Mouse (Mus musculus) neutrophil, adult 5-6 weeks (primary cell): Measurements from ENCODE around the gene Ankrd13b. TPM values are rescaled to one million over a fixed set of nuclear protein-coding genes. Genes with fewer than 3 reads are reported as not detected.
"Not testable (repeated sequence)": the region's sequence is repeated elsewhere in the genome, so short reads cannot be mapped to it uniquely, and the experiment has no call there.

ENCODE experiments used
- ATAC-seq: fragments of 151-379, 151-347 bp; 2 replicates; pipeline ENCODE4 v1.8.0; 2017; ENCODE audit warnings: mild to moderate bottlenecking, moderate TSS enrichment; ENCODE audit not compliant: insufficient number of reproducible peaks, poor library complexity, low FRiP score, severe bottlenecking; ENCODE audit errors: extremely low read depth
- total RNA-seq: library from RNA; stranded (forward); fragments of 200-1000 nt; gene quantifications from 2 replicates; pipeline ENCODE4 v1.2.3, GENCODE M21; 2017

Gene Ankrd13b
- 0.25 TPM in 1 of 2 replicates, not detected in the other for total RNA-seq

DNA sequence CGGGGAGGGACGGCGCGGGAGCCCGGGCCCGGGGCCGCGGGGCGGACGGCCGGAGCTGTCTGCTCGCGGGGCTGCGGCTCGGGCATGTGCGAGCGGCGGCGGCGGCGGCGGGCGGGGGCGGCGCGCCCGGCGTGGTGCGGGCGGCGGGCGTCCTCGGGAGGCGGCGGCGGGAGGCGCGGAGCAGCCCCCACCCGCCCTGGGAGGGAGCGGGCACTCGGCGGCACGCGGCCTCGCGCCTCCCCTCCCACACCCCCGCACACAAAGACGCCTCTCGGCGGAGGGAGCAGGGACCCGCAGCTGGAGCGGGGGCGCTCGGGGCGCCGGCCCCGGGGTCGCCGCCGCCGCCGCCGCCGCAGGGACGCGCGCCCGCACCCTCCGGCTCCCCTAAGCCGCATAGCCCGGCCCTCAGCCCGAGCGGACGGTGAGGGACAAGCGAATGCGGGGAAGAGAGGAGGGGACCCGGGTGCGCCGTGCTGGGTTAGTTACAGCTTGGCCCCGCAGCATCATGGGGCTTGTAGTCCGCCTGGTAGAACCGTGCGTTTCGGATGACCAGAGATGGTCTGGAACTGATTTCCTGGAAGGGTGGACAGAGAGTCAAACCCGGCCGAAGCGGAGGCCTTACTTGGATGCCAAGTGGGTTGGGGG, at the start of gene Ankrd13b:
Ankrd13b (minus strand) TSS at position 88 of the 645 bp plus-strand sequence.
- no peak for ATAC-seq

DNA sequence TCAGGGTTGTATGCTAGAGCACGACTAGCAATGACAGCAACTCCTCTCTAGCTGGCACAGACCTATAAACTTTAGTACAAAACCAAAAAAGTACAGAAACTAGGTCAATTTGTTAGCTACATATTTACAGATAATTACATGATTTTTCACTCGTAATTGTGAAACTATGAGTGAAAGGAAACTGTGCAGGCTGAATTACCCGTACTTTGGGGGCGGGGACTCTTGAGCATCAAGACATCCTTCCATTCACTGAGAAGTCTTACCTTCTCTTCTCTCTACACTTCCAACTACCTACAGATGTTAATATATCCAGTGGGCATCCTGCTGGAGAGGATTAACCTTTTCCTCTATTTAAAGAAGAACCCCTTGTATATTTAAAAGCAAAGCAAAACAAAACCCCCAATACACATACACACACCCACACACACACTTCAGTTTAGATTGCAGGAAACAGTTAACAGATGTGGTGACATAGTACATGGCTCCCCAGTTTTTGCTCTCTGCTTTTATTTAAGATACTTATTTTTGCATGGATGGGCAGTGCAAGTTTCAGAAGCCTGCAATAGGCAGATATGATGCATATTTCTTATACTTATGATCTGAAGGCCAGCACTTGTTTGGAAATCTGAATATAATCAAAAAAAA, 42.8 kb upstream of the Ankrd13b start:
- no peak for ATAC-seq

DNA sequence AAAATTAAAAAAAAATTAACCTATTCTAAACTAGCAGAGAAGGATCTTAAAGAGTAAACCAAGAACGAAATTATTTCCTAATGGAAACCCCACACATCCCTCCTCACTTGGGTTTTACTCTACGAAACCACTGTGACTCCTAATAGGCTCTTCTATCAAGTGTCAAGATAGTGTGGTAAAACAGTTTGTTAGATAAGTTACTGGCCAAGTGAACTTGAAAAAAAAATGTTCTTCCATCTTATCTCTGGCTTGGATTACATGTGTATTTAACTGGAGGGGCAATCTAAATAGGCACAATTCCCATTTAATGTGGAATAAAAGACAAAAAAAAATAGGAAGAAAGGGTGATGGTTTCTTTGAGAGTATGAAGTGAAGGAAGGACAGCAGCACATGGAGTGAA, 41.4 kb upstream of the Ankrd13b start:
- ATAC-seq: no peak

DNA sequence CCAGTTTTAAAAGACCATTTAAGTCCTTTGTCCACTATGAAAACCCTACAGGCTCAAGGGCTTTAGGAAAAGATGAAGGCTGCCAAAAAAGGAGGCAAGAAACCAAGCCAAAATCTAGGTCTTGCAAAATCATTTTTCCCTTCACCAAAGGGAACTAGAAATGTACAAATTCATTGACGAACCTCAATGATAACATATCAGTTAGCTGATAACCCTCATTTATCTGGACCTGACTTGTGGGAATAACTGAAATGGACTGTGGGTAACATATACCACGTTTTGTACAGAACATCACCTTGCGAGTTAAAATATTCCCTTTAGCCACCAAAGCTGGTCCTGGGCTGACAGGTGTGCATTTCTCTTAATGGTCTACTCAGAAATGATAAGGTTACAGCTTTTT, 40.2 kb upstream of the Ankrd13b start:
- no peak for ATAC-seq

DNA sequence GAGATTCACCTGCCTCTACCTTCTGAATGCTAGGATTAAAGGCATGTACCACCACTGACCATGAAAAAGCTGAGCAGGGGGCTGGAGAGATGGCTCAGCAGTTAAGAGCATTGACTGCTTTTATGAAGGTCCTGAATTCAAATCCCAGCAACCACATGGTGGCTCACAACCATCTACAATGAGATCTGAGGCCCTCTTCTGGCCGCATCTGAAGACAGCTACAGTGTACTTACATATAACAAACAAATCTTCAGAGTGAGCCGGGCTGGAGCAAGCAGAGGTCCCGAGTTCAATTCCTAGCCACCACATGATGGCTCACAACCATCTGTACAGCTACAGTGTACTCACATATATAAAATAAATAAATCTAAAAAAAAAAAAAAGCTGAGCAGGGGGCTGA, 38.9 kb upstream of the Ankrd13b start:
- ATAC-seq: not testable (repeated sequence)

DNA sequence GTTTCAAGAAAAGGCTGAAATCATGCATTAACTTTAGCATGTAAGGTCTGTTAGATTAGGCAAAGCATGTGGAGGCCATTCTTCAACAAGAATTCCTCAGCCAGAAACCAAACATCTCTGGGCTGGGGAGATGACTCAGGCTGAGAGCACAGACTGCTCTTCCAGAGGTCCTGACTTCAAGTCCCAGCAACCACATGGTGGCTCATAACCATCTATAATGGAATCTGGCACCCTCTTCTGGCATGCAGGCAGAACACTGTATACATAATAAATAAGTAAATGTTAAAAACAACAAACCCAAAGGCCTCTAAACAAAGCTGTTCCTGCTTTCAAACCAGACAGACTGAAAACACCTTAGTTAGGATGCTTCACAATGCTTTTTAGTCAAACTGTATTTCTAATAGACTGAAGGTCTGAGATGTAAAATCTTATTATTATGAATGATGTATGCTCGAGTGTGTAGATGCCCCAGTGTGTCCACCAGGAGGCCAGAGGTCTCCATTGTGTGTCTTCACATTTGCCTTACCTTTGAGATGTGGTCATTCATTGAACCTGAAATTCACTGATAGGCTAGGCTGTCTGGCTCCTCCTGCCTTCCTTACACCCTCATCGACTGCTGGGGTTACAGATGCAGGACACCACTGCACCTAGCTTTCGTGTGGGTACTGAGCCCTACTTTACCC, 36.5 kb upstream of the Ankrd13b start:
- no peak for ATAC-seq

DNA sequence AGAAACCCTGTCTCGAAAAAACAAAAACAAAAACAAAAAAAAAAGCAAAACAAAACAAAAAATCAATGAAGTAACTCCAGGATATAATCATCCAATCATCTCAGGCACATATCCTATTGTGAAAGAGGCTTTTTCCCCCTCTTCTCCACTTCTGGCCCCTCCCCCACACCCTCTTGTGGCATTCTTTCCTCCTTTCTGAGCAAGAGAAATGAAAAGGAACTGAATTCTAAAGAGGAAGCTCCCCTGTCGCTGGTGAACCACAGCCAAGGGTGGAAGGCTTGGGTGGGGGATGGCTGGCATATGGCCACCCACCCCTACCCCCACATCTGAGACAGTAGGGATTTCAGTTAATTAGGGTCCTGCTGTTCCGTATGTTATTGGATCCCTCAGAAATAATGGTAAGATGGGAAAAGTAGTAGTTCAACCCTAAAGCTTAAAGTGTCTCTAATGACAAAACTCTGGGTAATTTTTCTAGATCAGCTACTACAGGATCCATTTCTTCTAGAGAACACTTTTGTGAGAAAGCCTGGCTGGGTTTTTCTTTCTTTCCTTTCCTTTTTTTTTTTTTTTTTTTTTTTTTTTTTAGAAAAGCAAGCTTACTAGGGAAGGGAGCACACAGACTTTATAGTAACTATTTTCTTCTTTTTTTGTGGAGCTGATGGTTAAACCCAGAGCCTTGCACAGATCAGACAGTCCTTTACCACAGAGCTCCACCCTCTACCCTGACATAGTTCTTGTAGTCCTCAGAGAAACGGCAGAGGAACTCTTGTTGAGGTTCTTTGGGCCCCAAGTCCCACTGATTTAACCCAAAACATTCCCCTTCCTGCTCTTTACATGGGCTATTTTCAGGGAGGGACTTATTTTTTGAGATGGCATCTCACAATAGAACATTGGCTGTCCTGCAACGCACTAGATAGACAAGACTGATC, 31.4 kb upstream of the Ankrd13b start:
- ATAC-seq: no peak

DNA sequence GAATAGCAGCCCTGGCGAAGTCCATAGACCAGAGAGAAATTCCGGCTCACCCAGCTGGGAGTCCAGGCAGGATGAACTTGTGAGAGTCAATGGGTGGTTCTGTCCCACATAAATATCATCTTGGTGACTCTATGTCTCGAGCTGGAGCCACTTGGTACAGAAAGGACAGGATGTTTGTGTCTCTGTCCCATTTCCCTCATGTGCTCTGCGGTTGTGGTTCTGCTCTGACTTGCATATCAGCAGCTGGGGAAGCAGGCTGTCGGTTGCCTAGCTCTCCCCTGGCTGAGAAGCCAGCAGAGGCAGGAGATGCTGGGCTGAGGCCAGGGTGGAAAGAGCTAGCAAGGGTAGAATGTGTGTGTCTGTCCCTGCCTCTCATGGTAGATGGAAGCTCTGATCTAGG, 29.6 kb upstream of the Ankrd13b start, which contains the start of gene Gm10392:
Gm10392 (minus strand) TSS at position 156 of the 400 bp plus-strand sequence.
- peak; percentile 51 for ATAC-seq

DNA sequence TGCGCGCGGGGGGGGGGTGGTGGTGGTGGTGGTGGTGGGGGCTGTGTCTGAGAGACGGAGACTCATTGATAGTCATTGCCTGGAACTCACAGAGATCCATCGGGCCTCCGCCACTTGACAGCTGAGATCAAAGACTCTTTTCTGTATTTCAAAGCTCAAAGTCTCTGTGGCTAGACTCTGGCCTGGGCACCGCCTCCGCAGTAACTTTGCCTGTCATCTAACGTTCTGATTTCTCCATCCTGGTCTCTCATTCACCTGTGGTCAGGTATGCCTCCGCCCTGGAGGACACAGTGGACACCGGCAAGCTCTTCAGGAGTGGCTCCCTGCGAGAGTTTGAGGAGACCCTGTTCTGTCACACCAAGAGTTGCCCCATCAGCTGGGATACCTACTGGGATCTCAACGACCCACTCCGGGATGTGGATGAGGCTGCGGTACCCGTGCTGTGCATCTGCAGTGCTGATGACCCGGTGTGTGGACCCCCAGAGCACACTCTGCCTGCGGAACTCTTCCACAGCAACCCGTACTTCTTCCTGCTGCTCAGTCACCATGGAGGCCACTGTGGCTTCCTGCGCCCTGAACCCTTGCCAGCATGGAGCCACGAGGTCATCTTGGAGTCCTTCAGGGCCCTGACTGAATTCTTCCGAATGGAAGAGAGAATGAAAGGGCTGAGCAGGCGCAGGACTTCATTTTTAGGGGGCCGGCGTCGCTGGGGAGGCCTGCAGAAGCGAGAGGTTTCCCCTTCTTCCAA, 28.7 kb upstream of the Ankrd13b start:
- ATAC-seq: no peak

DNA sequence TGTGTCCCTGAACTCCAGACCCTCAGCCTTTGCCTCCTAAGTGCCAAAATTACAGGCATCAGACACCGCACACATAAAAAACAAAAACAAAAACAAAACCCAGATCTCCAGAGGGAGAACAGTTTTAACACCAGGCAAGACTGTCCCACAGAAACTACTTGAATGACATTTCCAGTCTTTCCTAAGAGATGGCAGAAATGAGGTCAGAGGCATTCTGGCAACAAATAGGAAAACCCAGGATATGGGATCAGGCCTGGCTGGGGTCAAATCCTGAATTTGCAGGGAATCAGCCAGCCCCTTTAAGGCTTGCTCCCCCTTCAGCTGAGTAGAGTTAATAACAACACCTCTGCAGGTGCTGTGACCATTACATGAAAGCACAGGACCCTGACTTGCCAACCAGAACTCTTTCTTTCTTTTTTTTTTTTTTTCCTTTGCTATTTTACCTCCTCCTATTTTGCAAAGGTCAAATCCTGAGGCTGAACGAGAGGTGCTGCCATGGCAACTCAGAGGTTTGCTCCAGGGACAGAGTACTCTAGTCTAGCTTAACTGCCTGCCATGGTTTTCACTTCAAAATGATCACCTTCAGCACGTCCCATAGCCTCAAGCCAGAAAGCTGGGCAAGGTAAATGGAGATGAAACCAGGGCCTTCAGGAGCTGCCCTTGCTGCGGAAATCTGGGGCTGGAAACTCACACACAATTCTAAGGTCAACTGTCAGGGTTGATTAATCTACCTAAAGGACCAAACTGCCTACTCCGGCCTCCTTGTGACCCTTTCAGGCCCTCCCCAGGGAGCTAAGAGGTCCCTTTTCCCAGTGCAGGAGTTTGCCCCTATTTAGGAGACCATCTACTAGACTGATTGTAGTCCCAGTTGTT, 27.3 kb upstream of the Ankrd13b start:
- no peak for ATAC-seq

DNA sequence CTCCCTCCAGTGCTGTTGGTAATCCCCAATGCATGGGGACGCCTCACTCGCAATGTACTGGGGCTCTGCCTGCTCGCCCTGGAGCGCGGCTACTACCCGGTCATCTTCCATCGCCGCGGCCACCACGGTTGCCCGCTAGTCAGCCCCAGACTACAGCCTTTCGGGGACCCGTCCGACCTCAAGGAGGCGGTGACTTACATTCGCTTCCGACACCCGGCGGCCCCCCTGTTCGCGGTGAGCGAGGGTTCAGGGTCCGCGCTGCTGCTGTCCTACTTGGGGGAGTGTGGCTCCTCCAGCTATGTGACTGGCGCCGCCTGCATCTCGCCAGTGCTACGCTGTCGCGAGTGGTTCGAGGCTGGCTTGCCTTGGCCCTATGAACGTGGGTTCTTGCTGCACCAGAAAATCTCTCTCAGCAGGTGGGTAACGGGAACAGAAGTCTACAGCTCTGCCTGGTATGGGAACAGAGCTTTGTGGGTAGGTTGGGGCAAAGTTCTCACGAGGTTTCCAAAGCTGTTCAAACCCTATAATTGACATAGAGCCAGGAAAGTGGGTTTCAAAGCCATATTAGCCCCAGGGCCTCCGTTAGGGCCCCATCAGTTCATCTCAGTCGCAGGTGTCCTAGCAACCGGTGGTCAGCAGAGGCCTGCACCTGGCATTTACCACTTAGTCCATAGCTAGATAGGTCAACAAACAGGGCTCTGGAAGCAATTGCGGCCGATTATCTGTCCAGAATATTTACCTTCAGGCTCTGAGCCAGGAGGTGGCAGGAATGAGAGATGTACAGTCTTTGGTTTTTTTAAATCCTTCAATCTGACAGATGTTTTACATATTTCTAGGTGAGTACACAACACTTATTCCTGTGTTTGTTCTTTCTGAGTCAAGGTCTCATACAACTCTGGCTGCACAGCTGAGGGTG, 26.4 kb upstream of the Ankrd13b start, which contains the start of gene Trp53i13:
Trp53i13 (minus strand) TSS at position 344 of the 916 bp plus-strand sequence.
- no peak for ATAC-seq

DNA sequence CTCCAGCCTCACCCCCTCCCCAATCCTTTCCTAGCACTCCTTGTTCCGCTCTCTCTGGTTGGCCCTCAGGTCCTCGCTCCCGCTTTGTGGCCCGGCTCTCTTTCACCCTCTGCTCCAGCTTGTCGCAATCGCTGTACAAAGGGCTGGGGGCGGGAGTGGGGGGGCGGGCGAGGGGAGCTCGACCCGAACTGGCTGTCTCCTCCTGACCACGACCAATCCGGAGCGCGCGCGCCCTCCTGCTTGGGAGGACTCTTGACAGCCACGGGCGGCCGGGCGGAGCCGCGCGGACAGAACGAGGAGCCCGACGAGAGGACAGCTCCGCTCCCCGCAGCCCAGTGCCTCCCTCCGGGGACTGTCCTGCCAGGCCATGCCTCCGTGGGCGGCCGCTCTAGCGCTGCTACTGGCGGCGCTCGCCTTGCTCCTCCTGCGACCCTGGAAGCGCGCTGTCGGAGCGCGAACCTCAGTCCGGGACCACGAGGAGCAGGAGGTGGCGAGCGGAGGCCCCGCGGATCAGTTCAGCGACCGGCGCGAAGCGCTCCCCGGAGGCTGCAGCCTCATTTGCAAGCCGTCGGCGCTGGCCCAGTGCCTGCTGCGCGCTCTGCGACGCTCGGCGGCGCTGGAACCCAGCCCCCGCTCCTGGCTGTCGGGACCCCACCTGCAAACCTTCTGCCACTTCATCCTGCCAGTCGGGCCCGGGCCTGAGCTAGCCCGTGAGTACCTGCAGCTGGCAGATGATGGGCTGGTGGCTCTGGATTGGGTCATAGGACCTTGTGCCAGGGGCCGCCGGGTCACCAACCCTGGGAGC, 25.6 kb upstream of the Ankrd13b start, which contains the start of gene Abhd15:
Abhd15 (plus strand) TSS at position 290 of the 805 bp plus-strand sequence.
- ATAC-seq: peak; percentile 49

DNA sequence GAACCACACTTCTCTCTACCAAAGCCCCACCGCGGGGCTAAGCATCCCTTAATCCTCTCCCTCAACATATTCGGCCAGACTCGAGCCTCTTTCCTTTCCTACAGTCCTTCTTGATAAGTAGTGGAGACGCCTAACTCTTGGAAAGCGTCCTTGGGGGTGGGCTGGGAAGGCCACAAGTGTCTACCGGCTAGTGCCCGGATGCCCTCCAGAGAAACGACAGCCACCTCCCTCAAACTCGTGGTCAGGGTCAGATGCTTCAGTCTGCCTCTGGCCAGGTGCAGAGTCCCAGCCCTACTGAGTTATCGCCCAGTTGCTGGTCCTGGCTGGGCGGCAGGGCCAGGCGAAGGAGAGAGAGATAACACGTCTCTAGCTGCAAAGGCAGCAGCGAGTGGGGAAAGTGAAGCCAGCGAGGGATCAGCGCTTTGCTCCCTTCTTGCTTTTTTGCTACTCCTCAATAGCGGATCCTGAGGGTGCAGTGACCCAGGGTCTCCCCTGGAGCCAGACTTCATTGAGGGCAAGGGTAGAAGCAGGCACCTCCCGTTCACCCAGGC, 24.9 kb upstream of the Ankrd13b start:
- no peak for ATAC-seq

DNA sequence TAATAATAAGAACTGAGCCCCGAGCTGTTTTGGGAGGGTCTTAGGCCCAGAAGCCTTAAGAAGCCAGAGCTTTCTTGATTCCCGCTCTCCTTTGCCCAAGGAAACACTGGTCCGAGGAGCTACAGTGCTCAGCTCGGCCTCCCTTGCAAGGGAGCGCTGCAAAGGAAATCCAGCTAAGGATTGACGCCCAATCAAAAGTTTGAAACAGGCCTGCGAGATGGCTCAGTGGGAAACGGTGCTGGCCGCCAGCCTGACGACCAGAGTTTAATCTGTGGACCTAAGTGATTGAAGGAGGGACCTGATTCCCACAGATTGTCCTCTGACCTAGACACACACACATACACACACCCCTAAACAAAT, 24.3 kb upstream of the Ankrd13b start:
- ATAC-seq: no peak
